Mouse (Mus musculus) liver, embryonic 14.5 days (tissue): ENCODE data around the gene Hsd11b1. TPM values are rescaled to one million over a fixed set of nuclear protein-coding genes. Genes with fewer than 3 reads are reported as not detected.

Source experiments
- ATAC-seq: fragments of 200-750 bp; cut with Nextera tagmentation; 2 replicates; pipeline ENCODE4 v1.8.0; 2017; ENCODE audit warnings: moderate number of reproducible peaks, mild to moderate bottlenecking, moderate library complexity; ENCODE audit not compliant: insufficient read depth
- DNase-seq, 3 experiments: peaks; one replicate each; pipeline ENCODE4 v3.0.0-alpha.2; 2012 to 2013; ENCODE audit warnings: low read depth in 3 of 3, low spot score in 3 of 3
- H3K27ac ChIP-seq: fragments of 300-500 bp; sonication (generic); 2 replicates; pipeline ENCODE4 v1.5.1; 2014; ENCODE audit warnings: moderate library complexity, mild to moderate bottlenecking, control low read depth, inconsistent platforms
- H3K27me3 ChIP-seq: fragments of 300-500 bp; sonication (generic); 2 replicates; pipeline ENCODE4 v1.6.1; 2014; ENCODE audit warnings: mild to moderate bottlenecking, low read length, moderate library complexity; ENCODE audit not compliant: control insufficient read depth, insufficient read depth
- H3K36me3 ChIP-seq: fragments of 300-500 bp; sonication (generic); replicated peaks from 2 replicates; pipeline ENCODE4 v1.6.1; 2014; ENCODE audit warnings: low read depth; ENCODE audit not compliant: control insufficient read depth, insufficient read depth
- H3K4me1 ChIP-seq, 2 experiments: fragments of 200-500 bp in 1 of 2; fragments of 300-500 bp in 1 of 2; sonication (generic) in 1 of 2; replicated peaks; 2 replicates each; pipeline ENCODE4 v1.6.1; 2012 to 2014; ENCODE audit warnings: antibody characterized with exemption in 1 of 2, inconsistent platforms in 1 of 2, low read length in 1 of 2; ENCODE audit not compliant: control insufficient read depth in 2 of 2, insufficient read depth in 2 of 2
- H3K4me2 ChIP-seq: fragments of 300-500 bp; sonication (generic); 2 replicates; pipeline ENCODE4 v1.6.1; 2014; ENCODE audit warnings: low read depth, mild to moderate bottlenecking, control low read depth, moderate library complexity
- H3K4me3 ChIP-seq, 2 experiments: fragments of 200-500 bp in 1 of 2; fragments of 300-500 bp in 1 of 2; sonication (generic) in 1 of 2; 2 replicates each; pipeline ENCODE4 v1.5.1; 2012 to 2014; ENCODE audit warnings: low read depth in 2 of 2, low read length in 2 of 2, mild to moderate bottlenecking in 2 of 2, control low read depth in 1 of 2, inconsistent platforms in 1 of 2, moderate library complexity in 1 of 2; ENCODE audit not compliant: insufficient read depth in 1 of 2
- H3K9ac ChIP-seq: fragments of 300-500 bp; sonication (generic); replicated peaks from 2 replicates; pipeline ENCODE4 v1.6.1; 2014; ENCODE audit warnings: mild to moderate bottlenecking, control low read depth, moderate library complexity
- H3K9me3 ChIP-seq: fragments of 300-500 bp; sonication (generic); 2 replicates; pipeline ENCODE4 v1.6.1; 2016; ENCODE audit warnings: low read length, mixed read lengths; ENCODE audit not compliant: control insufficient read depth
- CTCF ChIP-seq: IDR thresholded peaks from 2 replicates; pipeline ENCODE4 v1.5.1; 2016; ENCODE audit warnings: antibody characterized with exemption, low read depth, control low read depth
- EP300 ChIP-seq: IDR thresholded peaks from 2 replicates; pipeline ENCODE4 v1.6.1; 2016; ENCODE audit warnings: antibody characterized with exemption, low read depth
- WGBS: fragments of 180-500 bp; shearing (Covaris S2); extraction: QIAGEN DNeasy Blood & Tissue Kit; methylation state at CpG from one replicate; pipeline ENCODE4 v1.1.7; 2014; ENCODE audit not compliant: insufficient replicate concordance; 5-methylcytosine and 5-hydroxymethylcytosine counted together
- polyA plus RNA-seq, 2 experiments: library from polyadenylated mRNA; depleted of rRNA in 1 of 2; stranded (reverse) in 1 of 2; unstranded in 1 of 2; fragments of >200 nt; fragmentation: Nextera tagmentation in 1 of 2; extraction: Ambion mirVana in 1 of 2; gene quantifications; 2 replicates each; pipeline versions ENCODE4 v1.2.1 to v1.2.3; 2012 to 2014

Hsd11b1 gene
- polyA plus RNA-seq, 2 experiments = 2.1 to 5.5 TPM

GRCm38 (mm10) chr1:193194416-193195140 is 69.3 kb downstream of the Hsd11b1 start:
- Histone ChIP-seq H3K4me3 (no peak overlapping the region), H3K27me3 (no peaks in the 10 kb centered on the region), H3K9me3 (no peaks in the 10 kb centered on the region), H3K4me1 (peaks cover 0 to 9% of the 10 kb centered on the region in 2 experiments; a peak in 2 of 4 replicates), H3K4me2 (no peak overlapping the region), H3K27ac (no peak overlapping the region), H3K36me3 (no peaks in the 10 kb centered on the region), H3K9ac (no peak overlapping the region)
- 47% methylated on average over 3 of the region's 3 CpGs for WGBS
- TF ChIP-seq EP300 (no peak), CTCF (no peak)
- ATAC-seq = no peak
- DNase-seq = no peak

GRCm38 (mm10) chr1:193191675-193192283 is 72.1 kb downstream of the Hsd11b1 start:
- Histone ChIP-seq H3K4me2 (no peak overlapping the region), H3K27ac (no peak overlapping the region), H3K9me3 (no peaks in the 10 kb centered on the region), H3K4me3 (no peak overlapping the region), H3K9ac (no peak overlapping the region), H3K27me3 (no peaks in the 10 kb centered on the region), H3K36me3 (no peaks in the 10 kb centered on the region), H3K4me1 (peaks cover 0 to 6% of the 10 kb centered on the region in 2 experiments; a peak in 1 of 4 replicates)
- DNase-seq (no peak), ATAC-seq (no peak)
- WGBS = 56% methylated on average over 7 of the region's 7 CpGs
- no peak for TF ChIP-seq EP300
- TF ChIP-seq CTCF = no peak

- Histone ChIP-seq H3K4me3 (no peak overlapping the region), H3K4me2 (no peak overlapping the region), H3K9me3 (no peaks in the 10 kb centered on the region), H3K27me3 (no peaks in the 10 kb centered on the region), H3K27ac (no peak overlapping the region), H3K4me1 (peaks cover 0 to 6% of the 10 kb centered on the region in 2 experiments; a peak in 1 of 4 replicates), H3K9ac (no peak overlapping the region), H3K36me3 (no peaks in the 10 kb centered on the region)
- TF ChIP-seq EP300 (no peak), CTCF (no peak)
- ATAC-seq (no peak), DNase-seq (no peak)
- 41% methylated on average over 3 of the region's 3 CpGs for WGBS
Measured at GRCm38 (mm10) chr1:193189771-193190170, 74.1 kb downstream of the Hsd11b1 start.

GRCm38 (mm10) chr1:193189151-193189621 is 74.7 kb downstream of the Hsd11b1 start:
- Histone ChIP-seq H3K4me2 (no peak overlapping the region), H3K36me3 (no peaks in the 10 kb centered on the region), H3K4me3 (no peak overlapping the region), H3K4me1 (peaks cover 0 to 6% of the 10 kb centered on the region in 2 experiments; a peak in 1 of 4 replicates), H3K9ac (no peak overlapping the region), H3K27me3 (no peaks in the 10 kb centered on the region), H3K9me3 (no peaks in the 10 kb centered on the region), H3K27ac (no peak overlapping the region)
- WGBS = 55% methylated on average over 9 of the region's 9 CpGs
- no peak for ATAC-seq
- no peak for DNase-seq
- TF ChIP-seq CTCF = no peak
- TF ChIP-seq EP300 = no peak

GRCm38 (mm10) chr1:193188257-193188656 is 75.6 kb downstream of the Hsd11b1 start:
- peaks cover 0 to 6% of the 10 kb centered on the region in 2 experiments; a peak in 1 of 4 replicates for H3K4me1 ChIP-seq
- no peak for ATAC-seq
- 58% methylated on average over 6 of the region's 6 CpGs for WGBS
- H3K9me3 ChIP-seq = no peaks in the 10 kb centered on the region
- no peak overlapping the region for H3K27ac ChIP-seq
- no peak overlapping the region for H3K9ac ChIP-seq
- TF ChIP-seq EP300 (no peak), CTCF (no peak)
- H3K36me3 ChIP-seq = no peaks in the 10 kb centered on the region
- no peak overlapping the region for H3K4me3 ChIP-seq
- no peaks in the 10 kb centered on the region for H3K27me3 ChIP-seq
- H3K4me2 ChIP-seq = no peak overlapping the region
- no peak for DNase-seq
